Mouse (Mus musculus): ENCODE results near the gene Bahd1. TPM values are rescaled to one million over a fixed set of nuclear protein-coding genes. Genes with fewer than 3 reads are reported as not detected.

Gene Bahd1
- 5.6 to 11.9 TPM (median 9.6 TPM) in 3 replicates for total RNA-seq (2017)

DNA sequence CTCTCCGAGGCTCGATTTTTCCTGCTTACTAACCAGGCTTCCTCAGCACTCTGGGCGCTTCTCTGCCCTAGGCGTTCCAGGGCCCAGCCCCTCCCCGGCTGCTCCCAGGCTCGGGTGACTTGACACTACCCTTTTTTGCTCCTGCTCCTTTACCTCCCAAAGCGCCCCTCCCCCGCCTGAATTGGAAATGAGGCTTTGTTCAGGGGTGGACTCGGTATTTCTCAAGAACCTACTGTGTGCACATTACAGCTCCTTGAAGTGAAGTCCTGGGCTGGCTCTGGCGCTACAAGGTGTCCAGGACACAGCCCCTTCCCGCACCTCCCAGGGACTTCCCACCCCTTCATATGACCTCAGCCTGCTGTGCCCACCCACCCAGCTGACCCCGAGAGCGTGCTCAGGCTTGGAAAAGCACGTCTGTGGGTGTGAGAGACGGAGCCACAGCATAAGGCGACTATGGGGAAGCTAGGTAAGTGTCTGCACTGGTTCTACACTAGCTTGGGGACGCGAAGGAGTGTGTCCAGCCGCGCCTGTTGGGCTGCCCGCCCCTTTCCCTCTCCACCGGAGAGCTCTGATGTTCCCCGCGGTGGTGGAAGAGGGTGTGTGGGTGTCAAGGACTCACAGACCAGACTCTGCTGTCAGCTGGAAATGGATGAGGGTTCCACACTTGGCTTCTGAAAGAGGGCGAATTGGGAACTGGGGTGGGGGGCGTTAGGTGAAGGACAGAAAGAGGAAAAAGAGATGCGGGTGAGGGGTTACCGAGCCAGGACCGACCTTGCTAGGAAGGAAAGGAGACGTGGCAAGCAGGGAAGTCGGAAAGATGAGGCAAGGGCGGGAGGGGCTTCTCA, at the start of gene Bahd1:
TSS of gene Bahd1 (plus strand) at position 397 of the 845 bp plus-strand sequence.
- no peak for ATAC-seq (replicated peaks; ENCODE audit: insufficient number of reproducible peaks, low FRiP score, low TSS enrichment, poor library complexity, severe bottlenecking)

DNA sequence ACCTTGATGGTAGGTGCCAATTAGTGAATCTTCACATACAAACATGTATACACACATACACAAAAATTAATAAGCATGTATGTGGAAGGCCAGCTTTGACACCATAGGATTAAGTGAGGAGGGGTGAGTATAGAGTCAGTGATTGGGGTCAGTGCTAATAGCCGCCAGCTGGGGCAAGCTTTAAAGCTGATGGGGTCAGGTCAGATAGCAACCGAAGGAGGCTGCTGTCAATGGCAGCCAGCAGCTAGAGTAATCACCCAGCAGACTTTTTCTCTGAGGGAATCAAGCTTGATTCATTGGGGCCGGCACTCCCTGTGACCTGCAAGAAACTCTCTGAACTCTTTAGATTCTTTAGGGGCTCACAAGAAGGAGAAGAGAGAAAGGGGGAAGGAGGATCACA, 48.4 kb upstream of the Bahd1 start:
- no peak for ATAC-seq (replicated peaks; ENCODE audit: insufficient number of reproducible peaks, low FRiP score, low TSS enrichment, poor library complexity, severe bottlenecking)

DNA sequence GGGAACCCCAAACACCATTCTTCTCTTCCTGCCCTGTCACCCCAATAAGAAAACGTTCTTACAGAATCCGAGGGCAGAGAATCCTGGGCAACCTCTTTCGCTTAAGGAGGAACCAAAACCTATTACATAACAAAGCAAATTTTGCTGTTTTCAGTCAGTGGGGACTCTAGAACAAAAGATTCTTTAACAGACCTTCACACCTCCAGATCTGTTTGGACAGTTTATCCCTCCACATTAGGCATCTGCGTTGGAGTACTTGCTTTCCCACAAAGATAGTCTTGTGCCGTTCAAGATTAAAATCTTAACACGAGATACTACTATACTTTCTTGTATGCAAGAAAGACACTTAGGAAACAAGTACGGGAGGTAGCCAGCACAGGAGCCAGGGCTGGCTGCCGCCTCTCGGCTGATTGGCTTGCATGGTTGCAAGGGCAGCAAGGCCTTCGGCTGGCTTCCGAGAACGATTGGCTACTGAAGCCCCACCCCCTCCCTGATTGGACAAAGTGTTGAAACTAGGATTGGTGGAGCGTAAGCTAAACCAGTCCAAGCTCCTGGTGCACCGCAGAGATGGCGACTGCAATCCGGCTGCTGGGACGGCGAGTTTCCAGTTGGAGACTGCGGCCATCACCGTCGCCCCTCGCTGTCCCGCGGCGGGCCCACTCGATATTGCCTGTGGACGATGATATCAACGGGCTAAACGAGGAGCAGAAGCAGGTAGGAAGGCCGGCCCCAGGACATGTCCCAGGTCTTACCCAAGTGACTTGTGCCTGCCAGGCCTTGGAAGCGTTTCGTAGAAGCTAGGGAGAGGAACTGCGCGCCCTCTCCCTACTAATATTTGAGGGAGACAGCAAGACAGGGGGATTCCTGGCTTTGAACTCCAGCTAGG, 38.5 kb upstream of the Bahd1 start, which contains the start of gene Ivd:
TSS of gene Ivd (plus strand) at position 501 of the 886 bp plus-strand sequence.
- ATAC-seq (replicated peaks; ENCODE audit: insufficient number of reproducible peaks, low FRiP score, low TSS enrichment, poor library complexity, severe bottlenecking), result peak; percentile 100

DNA sequence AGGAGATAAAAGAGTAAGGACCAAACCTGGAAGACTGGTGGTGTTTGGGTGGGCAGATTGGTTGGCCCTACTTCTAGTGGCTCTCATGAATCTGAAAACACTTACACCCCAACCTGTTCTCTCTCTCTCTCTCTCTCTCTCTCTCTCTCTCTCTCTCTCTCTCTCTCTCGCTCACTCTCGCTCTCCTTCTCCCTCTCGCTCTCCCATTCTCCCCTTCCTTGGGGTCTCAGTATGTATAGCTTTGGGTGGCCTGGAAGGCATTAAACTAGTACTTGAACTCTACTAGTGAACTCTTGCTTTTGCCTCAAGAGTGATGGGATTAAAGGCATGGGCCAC, 37.9 kb upstream of the Bahd1 start:
- no peak for ATAC-seq (replicated peaks; ENCODE audit: insufficient number of reproducible peaks, low FRiP score, low TSS enrichment, poor library complexity, severe bottlenecking)

DNA sequence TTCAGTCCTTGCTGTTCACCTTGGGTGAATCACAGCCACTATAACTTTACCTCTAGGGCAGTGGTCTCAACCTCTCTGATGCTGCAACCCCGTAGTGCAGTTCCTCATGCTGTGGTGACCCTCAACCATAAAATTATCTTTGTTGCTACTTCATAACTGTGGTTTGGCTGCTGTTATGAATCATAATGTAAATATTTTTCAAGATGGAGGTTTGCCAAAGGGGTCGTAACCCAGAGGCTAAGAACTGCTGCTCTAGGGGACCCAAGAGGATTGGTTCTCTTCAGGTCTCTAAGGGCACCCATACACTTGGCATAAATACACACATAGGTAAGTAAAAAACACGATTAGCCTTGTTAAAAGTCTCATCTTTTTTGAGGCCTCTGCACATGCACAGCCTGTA, 29.6 kb upstream of the Bahd1 start:
- no peak for ATAC-seq (replicated peaks; ENCODE audit: insufficient number of reproducible peaks, low FRiP score, low TSS enrichment, poor library complexity, severe bottlenecking)

DNA sequence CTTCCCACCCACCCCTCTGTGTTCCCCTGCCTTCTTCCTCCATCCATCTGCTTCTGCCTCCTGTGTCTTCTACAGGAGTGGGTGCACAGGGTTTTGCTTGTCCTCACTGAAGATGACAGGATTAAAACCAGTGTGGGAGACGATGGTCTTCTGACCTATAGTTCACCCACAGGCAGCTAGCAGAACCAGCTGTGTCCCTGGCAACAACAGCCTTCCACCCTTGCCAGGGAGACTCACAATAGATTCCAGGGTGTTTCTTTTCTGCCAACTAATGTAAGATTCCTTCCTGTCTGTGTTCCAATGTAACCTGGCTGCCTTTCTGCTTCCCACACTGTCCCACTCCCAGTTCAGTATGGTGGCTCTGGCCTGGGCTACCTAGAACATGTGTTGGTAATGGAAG, 29.1 kb upstream of the Bahd1 start:
- ATAC-seq (replicated peaks; ENCODE audit: insufficient number of reproducible peaks, low FRiP score, low TSS enrichment, poor library complexity, severe bottlenecking), result no peak

DNA sequence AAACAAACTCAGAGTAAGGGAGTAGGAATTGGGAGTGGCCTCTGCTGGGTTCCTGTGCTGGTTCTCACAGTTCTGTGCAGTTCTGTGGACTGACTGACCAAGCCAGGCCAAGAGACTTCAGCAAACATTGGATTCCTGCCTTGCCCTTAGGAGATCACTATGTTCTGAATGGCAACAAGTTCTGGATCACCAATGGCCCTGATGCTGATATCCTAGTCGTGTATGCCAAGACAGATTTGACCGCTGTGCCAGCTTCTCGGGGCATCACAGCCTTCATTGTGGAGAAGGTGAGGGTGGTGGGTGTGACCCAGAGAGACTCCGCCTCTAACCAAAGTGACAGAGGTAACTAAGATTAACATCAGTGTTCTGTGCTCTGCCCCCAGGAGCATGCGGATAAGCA, 27.2 kb upstream of the Bahd1 start:
- no peak for ATAC-seq (replicated peaks; ENCODE audit: insufficient number of reproducible peaks, low FRiP score, low TSS enrichment, poor library complexity, severe bottlenecking)

DNA sequence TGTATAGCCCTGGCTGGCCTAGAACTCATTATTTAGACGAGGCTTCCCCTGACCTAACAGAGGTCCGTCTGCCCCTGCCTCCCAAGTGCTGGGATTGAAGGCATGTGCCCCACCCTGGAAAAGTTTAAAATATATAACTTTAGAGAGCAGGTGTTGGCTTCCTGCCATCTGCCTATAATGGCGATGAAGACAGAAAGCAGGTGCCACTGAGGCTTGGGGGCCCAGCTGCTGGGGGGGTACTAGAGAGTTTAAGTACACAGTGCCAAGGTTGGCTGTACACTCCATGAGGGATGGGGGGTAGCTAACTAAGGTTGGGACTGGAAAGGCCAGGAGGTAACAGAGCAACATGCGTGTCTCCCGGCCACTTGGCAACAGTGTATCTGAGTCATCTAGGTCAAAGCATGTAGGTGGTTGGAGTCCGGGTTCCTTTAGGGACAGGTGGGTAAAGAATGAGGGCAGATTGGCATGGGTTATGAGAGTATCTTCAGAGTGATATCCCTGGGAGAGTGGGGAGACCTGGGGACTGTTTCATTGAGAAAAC, 26.2 kb upstream of the Bahd1 start:
- ATAC-seq (replicated peaks; ENCODE audit: insufficient number of reproducible peaks, low FRiP score, low TSS enrichment, poor library complexity, severe bottlenecking), result no peak

DNA sequence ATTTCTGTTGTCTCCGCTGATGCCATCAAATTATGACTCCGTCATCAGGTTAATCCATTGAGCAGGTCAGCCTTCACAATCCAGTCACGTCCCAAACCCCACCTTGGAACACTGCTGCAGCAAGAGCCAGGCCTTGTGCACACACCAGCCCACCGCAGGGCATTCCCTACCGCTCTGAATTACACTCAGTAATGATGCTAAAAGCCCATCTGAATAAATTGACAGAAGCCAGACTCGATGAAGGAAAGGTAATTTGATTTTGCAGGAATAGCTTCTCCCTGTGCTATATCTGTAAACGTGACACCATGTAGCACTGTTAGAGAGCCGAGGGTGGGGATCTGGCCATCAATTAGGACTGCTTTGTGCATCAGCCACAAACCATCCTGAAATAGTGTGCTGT, 24.9 kb upstream of the Bahd1 start:
- ATAC-seq (replicated peaks; ENCODE audit: insufficient number of reproducible peaks, low FRiP score, low TSS enrichment, poor library complexity, severe bottlenecking), result no peak

DNA sequence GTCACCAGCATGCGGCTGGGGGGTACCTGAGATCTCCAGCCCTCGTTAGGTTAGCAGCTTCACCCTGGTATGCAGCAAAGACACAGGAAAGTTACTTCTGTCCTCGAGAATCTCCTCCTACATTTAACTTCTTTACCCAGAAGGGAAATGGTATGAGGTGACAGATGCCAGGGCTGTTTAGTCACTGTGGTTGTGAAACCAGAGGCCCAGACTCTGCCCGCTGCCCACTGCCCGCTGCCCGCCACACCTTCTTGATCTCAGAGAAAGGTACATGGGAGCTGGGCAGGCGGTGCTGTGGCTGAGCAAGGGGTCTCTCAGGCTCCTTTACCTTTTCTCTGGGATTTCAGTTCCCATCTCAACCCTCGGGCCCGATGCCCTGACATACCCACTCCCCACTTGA, 23.7 kb upstream of the Bahd1 start:
- no peak for ATAC-seq (replicated peaks; ENCODE audit: insufficient number of reproducible peaks, low FRiP score, low TSS enrichment, poor library complexity, severe bottlenecking)

DNA sequence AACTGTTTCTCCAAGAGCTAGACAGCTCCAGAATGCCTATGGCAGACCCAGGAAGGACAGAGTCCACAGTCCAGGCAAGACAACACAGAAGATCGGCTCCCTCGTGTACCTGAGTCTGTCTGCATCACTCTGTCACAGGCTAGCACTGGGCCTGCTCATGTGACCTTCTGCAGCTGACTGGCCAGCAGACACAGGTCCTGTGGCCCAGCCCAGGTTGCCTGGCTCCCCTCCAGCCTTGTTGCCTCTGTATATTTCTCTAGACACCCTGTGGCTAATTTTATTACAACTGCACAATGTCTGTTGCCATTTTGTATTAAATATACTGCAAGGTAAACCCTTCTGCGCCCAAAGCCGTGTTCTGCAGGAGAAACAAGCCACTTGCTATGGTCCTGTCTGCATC, 19.2 kb upstream of the Bahd1 start:
- ATAC-seq (replicated peaks; ENCODE audit: insufficient number of reproducible peaks, low FRiP score, low TSS enrichment, poor library complexity, severe bottlenecking), result no peak

DNA sequence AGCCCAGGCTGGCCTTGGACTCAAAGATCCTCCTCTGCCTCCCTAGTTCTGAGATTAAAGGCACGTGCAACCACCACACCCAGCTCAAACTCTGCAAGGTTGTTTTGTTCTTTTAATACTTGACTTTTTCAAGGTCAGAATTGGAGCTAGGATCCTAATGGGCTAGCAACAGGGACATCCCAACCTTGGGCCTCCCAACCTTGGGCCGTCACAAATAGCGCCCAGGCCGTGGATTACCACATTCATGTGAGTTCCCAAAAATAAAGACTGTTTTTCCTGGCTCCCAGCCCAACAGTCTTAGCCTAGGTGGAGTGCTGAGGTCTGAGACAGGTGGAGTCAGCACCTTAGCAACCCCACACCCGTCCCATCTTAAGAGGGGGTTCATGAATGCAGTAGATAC, 18.2 kb upstream of the Bahd1 start:
- no peak for ATAC-seq (replicated peaks; ENCODE audit: insufficient number of reproducible peaks, low FRiP score, low TSS enrichment, poor library complexity, severe bottlenecking)

DNA sequence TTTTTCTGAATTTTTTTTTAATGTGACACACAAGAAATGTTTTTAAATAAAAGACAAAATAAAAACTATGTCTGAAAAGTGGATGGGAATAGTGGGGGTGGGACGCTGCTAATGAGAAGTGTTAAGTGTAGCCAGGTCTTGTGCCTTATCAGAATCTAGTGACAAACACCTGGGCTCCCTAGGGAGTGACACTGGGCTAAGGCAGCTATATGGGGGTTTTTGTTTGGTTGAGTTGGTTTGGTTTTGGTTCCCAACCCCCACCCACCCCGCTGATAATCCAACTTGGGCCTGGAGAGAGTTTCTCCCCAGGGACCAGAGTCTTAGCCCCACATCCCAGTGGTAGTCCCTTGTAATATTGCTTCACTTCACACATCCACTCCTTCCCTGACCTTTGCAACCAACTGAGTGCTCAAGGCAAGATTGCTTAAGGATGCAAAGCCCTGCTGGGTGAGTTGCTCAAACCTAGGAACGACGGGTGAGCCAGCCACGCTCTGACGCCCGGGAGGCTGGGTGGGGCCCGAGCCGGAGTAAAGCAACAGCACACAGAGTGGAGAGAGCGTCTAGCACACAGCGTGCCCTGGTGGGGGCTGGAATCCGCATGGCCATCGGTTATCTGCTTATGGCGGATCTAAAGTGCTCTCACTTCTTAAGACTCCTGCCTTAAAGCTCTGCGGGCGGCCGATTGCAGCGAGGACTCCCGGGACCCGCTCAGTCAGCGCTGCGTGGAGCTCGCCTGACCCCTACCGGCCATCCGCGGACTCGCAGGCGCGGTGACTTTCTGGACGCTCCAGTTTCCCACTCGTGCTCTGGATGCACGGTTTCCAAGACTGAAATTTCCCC, 17.1 kb upstream of the Bahd1 start:
- peak; percentile 85 for ATAC-seq (replicated peaks; ENCODE audit: insufficient number of reproducible peaks, low FRiP score, low TSS enrichment, poor library complexity, severe bottlenecking)

DNA sequence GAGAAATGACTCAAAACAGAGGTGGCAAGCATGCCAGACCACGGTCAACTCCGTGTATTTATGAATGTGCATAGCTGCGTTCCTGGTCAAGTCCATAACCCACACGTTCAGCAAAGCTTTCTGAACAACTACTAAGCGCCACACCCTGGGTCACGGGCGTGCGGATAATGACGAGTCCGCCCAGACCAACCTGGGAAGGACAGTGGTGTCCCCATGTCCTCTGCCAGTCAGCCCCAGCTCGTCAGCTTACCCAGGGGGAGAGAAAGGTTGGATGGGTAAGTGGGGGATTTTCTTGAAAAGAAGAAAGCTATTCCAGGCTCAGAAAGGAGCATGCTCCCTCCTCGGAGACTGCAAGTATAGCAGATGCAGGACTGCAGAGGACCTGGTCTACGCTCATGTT, 12.7 kb upstream of the Bahd1 start:
- no peak for ATAC-seq (replicated peaks; ENCODE audit: insufficient number of reproducible peaks, low FRiP score, low TSS enrichment, poor library complexity, severe bottlenecking)

DNA sequence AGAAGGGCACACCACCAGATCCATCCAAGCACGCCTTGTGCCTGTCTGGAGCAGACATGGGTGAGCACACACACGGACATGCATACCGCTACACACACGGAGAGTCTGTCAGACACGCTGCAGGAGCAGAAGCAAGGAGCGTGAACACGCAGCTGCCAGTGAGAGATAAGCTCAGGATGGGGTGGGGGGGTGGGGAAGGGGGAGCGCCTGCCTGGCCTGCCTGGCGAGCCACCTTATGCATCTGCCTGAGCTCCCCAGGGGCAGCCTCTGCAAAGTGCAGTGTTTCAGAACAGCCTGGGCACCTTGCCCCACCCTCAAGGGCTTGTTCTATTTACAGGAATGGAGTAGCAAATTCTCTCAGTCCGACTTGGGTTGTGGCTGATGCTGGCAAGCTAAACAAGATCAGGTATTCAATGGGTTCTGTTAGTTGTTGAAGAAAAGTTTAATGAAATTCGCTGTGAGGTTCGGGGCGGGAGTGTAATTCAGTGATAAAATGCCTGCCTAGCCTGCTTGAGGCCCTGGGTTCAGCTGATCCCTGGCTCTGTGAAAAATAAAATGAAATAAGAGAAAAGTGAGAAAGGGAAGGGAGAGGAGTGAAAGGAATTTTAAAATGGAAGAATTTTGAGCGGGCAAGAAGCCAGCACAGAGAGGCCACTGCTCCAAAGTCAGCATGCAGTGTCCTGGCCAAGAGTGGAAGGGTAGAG, 12.2 kb upstream of the Bahd1 start:
- ATAC-seq (replicated peaks; ENCODE audit: insufficient number of reproducible peaks, low FRiP score, low TSS enrichment, poor library complexity, severe bottlenecking), result no peak

DNA sequence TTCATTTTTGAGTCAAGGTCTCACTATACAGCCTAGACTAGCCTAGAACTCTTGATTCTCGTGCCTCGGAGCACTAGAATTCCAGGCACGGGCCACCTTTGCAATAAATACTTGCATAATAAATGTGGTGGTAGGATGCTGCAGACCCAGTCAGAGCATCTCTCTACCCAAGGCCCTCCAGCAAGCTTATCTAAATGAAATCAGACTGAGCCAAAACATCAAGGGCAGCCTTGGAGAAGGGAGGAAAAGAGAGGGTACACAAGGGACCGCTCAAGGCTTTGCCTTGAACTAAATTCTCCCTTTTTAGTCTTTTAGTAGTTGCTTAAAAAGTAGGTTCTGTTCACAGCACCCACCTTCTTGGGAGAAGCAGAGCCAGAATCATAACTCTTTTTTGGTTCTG, 9.0 kb upstream of the Bahd1 start:
- ATAC-seq (replicated peaks; ENCODE audit: insufficient number of reproducible peaks, low FRiP score, low TSS enrichment, poor library complexity, severe bottlenecking), result no peak

DNA sequence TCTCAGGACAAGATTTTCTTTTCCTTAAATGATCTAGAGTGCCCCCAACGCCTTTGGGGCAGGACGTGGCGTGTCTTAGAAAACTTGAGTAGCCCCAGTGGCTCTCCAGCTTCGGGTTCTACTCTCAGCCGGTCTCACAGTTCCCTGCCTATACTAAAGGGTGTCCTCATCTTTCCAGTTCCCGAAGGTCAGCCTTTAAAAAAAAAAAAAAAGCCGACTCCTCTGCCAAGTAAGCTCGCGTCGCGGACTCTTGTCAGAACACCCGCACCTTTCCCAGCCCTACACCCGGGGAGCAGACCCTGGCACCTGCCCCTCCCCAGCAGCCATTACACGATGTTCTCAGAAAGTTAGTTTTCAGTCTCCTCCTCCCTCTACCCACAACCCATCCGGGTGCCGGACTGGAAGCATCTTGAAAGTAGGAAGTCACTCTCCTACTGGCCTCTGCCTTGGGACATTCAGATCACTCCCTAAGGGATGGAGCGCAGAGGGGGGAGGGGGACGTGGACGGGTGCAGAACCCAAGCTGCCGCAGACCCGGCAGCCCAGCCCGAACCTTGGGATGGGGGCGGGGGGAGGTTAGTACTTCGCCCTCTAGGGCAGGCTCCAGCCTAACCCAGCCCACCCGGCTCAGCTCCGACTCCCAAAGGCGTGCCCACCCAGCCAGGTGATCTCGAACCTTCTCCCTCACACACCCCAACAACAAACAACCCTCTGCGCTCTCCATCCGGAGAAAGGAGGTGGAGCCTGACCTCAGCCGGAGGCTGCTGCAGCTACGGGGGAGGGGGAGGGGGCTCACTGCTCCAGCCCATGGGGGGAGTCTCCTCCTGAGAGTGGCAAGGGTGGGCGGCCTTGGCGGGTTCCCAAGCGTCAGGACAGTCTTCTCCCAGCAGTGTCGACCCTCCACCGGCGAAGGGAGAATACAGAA, 3.9 kb upstream of the Bahd1 start:
- ATAC-seq (replicated peaks; ENCODE audit: insufficient number of reproducible peaks, low FRiP score, low TSS enrichment, poor library complexity, severe bottlenecking), result peak; percentile 42
